Mouse (Mus musculus) spleen, postnatal 36 days (tissue): ENCODE measurements around the gene Elavl1.

Source experiments
- DNase-seq, 2 experiments: peaks; one replicate each; pipeline ENCODE4 v3.0.0; 2022; ENCODE audit warnings: low spot score in 2 of 2, mixed read lengths in 1 of 2

Elavl1 gene

DNA sequence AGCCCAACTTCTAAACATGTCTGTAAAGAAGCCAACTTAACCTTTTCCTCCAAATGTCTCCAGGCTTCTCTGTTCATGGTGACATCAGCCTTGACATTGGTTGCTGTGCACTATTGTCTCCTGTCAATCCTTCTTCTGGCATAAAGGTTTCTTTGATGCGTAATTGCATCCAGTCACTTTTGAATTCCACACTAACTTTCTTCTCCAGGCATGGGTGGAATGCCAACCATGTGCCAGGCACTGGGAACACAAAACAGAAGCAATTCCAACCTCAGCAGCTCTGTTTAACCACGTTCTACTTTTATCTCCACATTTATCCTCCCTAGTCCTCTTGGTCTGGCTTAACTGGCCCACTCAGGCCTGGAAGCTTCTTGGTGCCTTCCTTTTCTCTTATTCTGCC, 4.2 kb downstream of the Elavl1 start:
- no peak for DNase-seq

- DNase-seq, result no peak
Measured at GRCm38 (mm10) chr8:4320404-4320803, 4.8 kb downstream of the Elavl1 start.

DNA sequence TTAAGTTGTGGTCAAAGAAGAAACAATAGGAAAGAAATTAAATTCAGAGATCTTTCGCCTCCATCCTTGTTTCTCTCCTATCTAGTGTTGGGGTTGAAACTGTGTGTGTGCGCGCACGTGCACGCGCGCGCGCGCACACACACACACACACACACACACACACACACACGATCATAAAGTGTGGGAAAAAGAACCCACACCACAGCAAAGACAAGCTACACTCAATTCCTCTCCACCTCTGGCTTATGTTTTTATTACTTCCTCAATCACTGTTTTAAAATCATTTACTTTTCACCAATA, 5.7 kb downstream of the Elavl1 start:
- no peak for DNase-seq

DNA sequence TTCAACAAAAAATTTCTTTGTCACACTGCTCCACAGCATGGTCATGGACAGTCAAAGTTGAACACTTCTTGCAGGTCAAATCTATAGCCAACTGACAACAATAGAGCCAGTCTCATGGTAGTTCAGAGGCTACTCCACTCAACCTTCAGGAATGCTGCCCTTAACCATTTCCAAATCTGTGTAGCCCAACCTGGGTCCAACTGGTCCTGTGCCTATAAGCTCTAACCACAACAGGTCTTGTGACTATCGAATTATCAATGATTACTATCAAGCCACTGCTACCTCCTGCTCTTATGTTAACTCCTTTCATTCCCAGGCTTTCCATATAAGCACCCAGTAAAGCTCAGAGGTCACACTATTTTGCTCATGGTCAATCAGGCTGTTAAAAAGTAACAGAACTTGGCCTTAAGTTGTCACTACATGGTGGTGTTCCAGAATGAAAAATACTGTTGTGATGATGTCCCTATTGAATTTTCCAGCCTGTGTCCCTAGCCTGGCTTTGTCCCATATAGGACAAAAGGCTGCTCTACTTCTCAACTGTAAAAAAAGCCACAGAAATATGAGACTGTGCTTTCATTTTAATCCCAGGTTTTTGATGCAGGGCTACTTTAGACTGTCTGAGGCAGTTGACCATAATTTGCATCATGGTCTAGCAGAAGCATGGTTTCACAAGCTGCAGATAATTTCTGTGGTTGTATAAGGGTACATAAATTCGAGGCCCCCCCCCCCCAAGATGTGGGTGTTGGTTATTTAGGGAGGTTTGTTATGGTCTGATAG, 6.2 kb downstream of the Elavl1 start:
- DNase-seq, result no peak

DNA sequence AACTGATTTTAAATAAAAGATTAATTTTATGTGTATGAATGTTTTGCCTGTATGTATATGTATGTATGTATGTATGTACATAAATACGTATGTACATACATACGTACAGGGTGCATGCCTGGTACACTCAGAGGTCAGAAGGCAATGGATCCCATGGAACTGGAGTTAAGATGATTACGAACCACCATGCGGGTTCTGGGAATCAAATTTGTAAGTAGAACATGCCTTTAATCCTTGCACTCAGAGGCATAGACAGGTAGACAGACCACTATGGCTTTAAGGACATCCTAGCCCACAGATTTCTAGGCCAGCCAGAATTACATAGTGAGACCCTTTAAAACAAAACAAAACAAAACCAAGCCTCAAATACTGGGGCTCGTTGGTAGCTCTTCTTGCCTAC, 7.1 kb downstream of the Elavl1 start:
- no peak for DNase-seq

DNA sequence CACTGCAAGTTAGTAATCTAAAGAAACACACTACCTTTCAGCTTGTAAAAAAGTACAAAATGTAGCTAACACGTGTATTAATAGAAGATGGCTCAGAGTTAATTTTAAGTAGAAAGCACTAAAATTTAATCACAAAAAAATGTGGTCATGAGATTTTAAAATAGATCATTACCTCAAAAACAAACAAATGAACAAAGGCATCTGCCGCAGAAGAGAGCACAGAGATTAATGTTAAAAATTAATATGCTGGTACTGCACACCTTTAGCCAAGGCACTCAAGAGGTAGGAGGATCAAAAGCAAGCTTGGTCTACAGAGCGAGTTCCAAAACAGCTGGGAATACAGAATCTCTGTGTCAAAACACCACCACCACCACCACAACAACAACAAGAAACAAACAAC, 10.4 kb downstream of the Elavl1 start:
- no peak for DNase-seq

GRCm38 (mm10) chr8:4313254-4314124, 11.7 kb downstream of the Elavl1 start:
- peak in 1 of 2 experiments; percentile 16 for DNase-seq

DNA sequence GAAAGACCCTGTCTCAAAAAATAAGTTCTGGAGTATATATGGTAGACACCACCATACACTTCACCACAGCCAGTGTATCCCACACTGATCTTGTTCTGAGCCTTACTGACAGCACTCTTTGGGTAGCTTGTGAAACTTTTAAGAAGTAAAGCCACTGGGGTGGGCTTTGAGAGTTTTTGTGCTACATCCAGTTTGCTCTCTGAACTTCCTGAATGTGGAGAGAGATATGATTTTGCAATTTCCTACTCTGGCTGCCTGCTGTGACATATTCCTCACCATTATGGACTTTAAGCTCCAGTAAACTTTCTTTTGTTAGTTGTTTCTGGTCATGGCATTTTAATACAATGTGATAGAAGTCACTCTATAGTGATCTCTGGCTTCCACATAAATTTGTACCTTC, 13.1 kb downstream of the Elavl1 start:
- DNase-seq, result no peak

DNA sequence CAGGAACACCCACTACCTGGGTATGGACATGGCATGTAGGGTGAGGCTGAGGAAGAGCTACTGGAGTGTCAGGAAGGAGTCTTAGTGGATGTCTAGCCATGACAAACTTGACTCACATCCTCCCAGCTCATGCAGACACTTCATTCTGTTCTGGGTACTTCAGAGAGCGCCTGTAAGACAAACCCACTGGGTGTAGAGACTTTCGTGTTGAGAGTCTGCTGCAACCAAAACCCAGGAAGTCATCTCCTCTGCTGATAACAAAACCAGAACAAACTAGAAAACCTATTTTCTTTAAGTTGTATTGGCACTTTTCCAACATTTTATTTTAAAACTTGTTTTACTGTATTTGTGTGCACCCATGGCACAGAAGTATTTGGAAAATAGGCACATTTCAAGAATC, 19.4 kb downstream of the Elavl1 start:
- DNase-seq, result no peak

DNA sequence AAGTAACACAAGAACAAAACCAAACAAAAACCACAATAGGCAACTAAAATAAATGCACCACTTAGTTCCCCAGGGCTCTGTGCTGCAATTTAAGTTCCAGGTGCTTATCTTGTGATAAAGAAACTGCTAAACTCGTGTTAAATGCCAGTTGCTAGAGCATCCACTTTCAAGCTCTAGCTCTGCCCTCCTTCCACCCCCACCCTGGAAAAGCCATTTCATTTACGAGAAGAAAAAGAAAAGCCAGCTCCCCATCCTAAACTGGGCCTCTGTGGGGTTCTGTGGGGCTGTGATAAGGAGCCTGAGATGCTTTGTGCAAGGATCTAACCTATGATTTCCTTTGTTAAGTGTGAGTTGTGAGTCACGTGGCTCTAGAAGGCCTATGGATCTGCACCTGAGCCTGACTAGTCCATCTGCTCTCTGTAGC, 21.1 kb downstream of the Elavl1 start:
- DNase-seq, result no peak

- DNase-seq, result no peak
Measured at GRCm38 (mm10) chr8:4297822-4298221, 27.4 kb downstream of the Elavl1 start.

DNA sequence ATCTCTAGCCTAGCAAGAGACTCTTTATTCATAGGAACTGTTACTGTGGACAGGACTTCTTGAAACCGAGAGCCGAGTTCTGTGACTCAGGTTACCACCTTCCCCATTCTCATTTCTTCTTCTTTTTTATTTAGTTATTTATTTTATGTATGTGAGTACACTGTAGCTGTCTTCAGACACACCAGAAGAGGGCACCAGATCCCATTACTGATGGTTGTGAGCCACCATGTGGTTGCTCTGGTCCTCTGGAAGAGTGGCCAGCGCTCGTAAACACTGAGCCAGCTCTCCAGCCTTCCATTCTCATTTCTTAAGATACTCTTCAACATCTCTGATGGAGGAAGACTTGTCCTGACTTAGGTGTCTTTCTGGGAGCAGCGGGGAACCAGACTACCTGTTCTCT, 32.5 kb downstream of the Elavl1 start:
- DNase-seq, result no peak

- no peak for DNase-seq
Measured at GRCm38 (mm10) chr8:4276111-4276465, 49.1 kb downstream of the Elavl1 start.

DNA sequence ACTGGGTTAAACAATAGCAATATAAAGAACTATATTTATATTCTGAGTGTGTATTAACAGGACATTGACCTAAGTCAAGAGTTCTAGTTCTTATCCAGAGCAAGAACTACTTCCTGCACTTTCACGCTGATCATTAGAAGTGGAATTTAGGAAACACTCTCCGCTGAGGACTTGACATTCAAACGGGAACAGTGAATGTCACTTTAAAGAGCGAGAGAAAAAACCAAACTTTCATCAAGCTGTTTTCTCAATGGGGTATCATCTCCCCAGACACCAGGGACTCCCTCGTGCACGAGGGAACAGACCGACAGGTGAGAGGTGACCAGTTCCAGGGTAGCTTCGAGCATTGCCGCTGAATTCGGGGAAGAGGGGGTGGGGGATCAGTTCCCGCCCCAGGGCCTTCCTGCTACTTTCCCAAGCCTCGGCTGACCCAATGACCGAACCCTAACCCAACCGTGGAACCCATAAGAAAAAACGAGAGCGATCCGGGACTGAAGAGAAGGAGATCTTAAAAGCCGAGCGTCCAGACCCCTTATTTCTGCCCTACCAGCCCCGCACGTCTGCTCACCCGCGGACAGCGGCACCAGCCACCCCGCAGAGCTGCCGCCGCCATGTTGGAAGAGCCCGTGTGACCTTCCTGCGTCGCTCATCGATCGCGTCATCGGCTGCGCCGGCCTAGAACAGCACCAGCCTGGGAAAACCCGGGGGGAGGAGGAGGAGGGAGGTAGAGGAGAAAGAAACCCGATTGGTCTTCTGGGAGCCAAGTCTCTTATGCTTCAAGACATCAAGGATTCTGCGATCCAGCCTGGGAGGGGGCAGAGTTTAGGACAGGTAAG, 49.7 kb downstream of the Elavl1 start, which contains the start of gene Timm44:
Timm44 (minus strand) TSS at position 639 of the 836 bp plus-strand sequence.
- DNase-seq, result peak; percentile 92 to 94

DNA sequence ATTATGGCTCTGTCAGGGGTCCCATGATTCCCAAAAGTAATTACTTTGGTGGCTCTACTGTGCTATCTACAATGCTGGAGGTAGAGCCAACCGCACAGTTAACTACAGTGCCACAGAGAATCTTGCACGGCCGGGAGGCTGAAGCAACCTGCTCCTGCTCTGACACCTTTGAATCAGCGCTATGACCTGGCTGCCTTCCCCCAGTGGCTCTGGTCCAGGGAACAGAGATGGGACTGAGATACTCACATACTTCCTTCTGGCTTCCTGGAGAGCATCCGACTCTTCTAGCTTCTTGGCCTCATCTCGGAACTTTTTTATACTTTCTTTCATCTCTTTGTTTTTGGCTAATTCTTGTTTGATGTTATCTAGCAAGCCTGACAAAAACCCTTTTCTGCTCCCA, 55.6 kb downstream of the Elavl1 start:
- DNase-seq, result no peak

DNA sequence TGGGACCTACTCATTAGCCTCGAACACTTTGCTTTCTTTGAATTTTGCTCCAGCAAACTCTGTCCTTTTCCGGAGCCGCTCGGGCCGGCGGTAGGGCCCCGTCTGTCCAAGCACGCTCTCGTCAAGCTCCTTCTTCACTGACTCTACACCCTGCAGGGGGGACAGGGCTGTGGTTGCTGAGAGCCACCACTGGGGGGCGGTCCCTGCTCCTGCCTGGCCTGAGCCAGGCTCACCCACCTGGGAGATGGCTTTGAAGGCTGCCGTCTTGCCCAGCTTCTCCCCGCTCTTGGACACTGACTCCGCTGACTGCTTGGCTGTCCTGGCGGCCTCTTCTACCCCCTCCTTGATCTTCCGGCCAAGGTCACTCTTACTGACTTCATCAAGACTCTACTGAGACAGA, 57.6 kb downstream of the Elavl1 start:
- no peak for DNase-seq

DNA sequence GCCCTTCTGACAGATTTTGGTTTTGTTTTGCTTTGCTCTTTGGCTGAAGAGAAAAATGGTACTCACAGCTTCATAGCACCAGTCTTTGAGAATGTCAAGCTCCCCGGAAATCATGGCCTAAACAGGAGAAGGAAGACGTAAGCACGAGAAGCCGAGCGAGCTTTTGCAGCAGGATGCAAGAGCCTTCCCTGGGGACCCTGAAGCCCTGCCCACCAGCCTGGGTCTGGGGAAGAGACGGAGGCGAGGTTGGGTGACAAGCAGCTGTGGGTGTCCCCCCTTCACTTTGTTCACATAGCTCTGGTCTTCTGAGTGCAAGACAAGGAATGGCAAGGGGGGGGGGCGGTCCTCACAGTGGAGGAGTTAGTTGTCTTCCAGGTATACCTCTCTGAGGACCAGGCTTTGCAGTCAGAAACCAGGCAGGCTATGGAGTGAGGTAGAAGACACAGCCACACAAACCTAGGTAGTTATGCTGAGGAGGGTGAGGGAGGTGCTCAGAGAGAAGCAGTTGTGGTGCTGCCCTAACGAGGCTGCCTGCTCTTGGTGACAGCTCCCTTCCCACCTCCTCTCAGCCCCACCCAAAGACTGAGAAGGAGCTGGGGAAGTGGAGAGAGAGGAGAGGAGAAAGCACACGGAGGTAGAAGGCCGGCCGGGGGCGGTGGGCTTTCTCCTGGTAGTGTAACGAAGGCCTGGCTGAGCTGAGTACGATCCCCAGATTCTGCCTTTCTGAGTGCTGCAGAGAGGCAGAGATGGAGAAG, 59.9 kb downstream of the Elavl1 start:
- DNase-seq, result no peak

- no peak for DNase-seq
Measured at GRCm38 (mm10) chr8:4263105-4263791, 62.0 kb downstream of the Elavl1 start.

GRCm38 (mm10) chr8:4259805-4260170, 65.4 kb downstream of the Elavl1 start:
- DNase-seq, result no peak

DNA sequence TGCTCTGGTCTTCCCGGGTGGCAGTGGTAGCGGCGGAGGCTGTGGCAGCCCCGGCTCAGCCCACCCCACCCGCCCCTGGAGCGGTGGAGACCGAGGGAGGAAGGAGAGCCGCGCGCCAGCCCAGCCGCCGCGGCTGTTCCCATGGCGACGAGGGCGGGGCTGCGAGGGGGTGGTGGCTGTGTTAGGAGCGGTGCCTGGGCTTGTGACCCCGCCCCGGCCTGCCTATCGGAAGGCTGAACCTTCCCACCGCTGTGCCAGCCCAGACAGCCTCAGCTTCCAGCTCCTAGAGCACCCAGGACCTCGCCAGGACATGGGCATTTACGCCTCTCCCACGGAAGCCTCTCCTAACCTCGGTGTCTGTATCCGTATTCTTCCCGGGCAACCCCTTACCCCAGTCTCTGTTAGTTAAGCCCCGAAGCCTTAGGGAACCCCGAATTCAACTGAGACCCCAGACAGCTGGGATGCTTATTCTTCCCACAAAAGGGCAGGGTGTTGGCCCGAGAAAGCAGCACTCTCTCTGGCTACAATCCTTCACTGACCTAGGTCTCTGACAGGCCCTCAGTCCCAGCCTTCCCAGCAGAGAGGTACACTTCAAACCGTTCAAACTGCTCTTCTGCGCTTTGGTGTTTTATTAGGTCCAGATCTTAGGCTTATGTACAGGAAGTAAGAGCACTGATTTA, 65.9 kb downstream of the Elavl1 start, which contains the start of gene Ctxn1:
Ctxn1 (minus strand) TSS at position 150 of the 680 bp plus-strand sequence.
- peak; percentile 92 to 93 for DNase-seq
